Mouse (Mus musculus): ENCODE data around the gene Klra7. TPM values are rescaled to one million over a fixed set of nuclear protein-coding genes. Genes with fewer than 3 reads are reported as not detected.

Klra7 gene
- not detected in 2 replicates for polyA plus RNA-seq (2021; fragmentation: Nextera tagmentation)
- long read RNA-seq, experiment 1 = 0 reads
- long read RNA-seq, experiment 2 = 0 reads

DNA sequence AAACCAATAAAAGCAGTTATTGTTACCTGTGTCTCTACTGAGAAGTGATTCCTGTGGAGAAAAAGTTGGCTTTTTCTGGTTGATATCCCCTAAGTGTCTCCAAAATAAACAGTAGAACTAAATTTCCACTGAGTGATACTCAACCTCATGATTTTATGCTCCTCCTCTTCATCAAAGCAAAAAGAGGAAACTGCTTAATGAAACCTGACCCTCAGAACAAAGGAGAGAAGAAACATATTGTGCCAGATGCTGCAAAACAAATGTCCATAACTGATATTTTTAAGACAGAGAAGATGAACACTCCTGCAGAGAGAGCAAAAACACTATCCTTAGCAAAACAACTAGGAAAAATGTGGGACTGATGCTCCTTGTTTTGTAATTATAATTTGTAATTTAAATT lies at the start of gene Klra7:
Gene Klra7, minus strand, starts transcription at position 101 of the 400 bp plus-strand sequence.

DNA sequence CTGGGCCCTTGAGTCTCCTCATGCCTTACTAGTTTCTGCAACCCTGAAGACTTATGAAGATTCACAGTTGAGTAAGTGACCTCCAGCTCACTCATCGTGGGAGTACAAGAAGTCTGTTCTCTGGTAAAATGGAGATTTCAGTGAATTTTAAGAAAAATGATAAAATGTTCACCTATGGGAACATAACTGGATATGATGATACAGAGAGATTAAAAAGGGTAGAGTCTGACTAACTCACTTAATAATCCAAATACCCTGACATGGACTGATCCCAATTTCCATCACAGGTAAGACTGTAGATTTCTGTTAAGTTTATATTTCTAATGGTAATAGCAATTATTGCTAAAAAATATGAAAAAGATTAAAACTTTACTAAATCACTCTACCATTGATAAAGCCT lies 48.7 kb upstream of the Klra7 start, which contains the start of gene Klra10:
Gene Klra10, minus strand, starts transcription at position 101 of the 400 bp plus-strand sequence.

DNA sequence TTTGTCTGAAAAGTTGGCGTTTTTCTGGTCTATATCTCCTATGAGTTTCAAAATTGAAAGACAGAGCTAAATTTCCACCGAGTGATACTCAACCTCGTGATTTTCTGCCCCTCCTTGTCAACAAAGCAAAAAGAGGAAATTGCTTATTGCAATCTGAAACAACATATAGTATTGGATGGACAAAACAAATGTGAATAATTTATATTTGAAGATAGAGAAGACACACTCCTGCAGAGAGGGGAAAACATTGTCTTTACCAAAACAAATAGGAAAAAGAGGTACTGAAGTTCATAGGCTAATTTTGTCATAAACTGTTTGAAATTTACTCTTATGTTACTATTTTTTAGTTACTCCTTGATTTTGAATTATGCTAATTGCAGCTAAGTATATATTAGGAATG lies 40.1 kb downstream of the Klra7 start, which contains the start of gene Klra9:
Gene Klra9, minus strand, starts transcription at position 101 of the 400 bp plus-strand sequence.

Other genes with a start within 250 kb of the Klra7 start
- not detected in 2 replicates for gene Klra6, start 206.4 kb downstream of the Klra7 start, polyA plus RNA-seq (2021; fragmentation: Nextera tagmentation)
- gene Klra4, start 166.1 kb downstream of the Klra7 start, polyA plus RNA-seq (2021; fragmentation: Nextera tagmentation) = not detected in 2 replicates
- gene Klra8, start 103.4 kb downstream of the Klra7 start, polyA plus RNA-seq (2021; fragmentation: Nextera tagmentation) = not detected in 2 replicates
- not detected in 2 replicates for gene Klra9, start 40.2 kb downstream of the Klra7 start, polyA plus RNA-seq (2021; fragmentation: Nextera tagmentation)
- not detected in 2 replicates for gene Klra10, start 48.6 kb upstream of the Klra7 start, polyA plus RNA-seq (2021; fragmentation: Nextera tagmentation)
- gene Klra3, start 104.3 kb upstream of the Klra7 start, polyA plus RNA-seq (2021; fragmentation: Nextera tagmentation) = not detected in 2 replicates
- gene Klra1, start 153.6 kb upstream of the Klra7 start, polyA plus RNA-seq (2021; fragmentation: Nextera tagmentation) = not detected in 2 replicates

Measured in left cerebral cortex, adult 6 months (tissue).